Mouse (Mus musculus) bone marrow macrophage, adult 2 months (primary cell): ENCODE measurements around the gene Rpl38.

Experiments
- CTCF ChIP-seq: IDR thresholded peaks from 2 replicates; pipeline ENCODE4 v1.5.1; 2012; ENCODE audit warnings: low read depth, mild to moderate bottlenecking, low read length, moderate library complexity
- POLR2A ChIP-seq: IDR thresholded peaks from 2 replicates; pipeline ENCODE4 v1.6.1; 2012; ENCODE audit warnings: mild to moderate bottlenecking, low read depth, low read length, borderline replicate concordance

DNA sequence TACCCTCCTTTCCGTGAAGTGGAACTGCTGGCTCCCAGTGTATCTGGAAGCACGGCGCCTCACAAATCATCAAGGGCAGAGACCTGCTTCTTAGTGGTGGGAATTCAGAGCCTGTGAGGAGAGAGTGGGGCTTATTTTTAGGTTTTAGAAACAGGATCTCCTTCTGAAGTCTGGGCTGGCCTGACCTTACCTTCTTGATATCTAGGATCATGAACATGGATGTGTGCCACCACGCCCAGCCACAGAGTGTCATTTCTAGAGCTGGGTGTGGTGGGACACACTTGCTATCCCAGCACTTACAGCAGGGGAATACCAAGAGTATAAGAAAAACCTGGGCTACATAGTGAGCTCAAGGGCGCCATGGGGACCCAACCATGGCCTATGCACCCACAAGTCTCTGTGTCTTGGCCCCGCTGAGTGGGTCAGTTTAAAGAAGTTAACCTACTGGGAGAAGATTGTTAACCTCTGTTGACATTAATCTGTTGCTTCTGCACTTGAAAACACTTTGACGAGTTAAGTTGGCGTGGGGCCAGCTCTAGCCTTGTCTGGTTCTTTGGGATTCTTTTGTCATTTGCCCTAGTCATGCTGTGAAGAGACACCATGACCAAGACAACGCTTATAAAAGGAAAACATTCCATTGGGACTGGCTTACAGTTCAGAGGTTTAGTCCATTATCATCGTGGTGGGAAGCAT is 14.9 kb downstream of the Rpl38 start:
- no peak for TF ChIP-seq POLR2A
- TF ChIP-seq CTCF, result no peak
